Mouse (Mus musculus): ENCODE measurements around the gene C7. TPM values are rescaled to one million over a fixed set of nuclear protein-coding genes. Genes with fewer than 3 reads are reported as not detected.
A peak's percentile ranks its signal among the peaks of the same experiment; 100 is the strongest.

The C7 gene
- 0.19 TPM in 1 of 2 replicates, not detected in the other for polyA plus RNA-seq (2016; fragmentation: Nextera tagmentation; extraction: Ambion mirVana)

DNA sequence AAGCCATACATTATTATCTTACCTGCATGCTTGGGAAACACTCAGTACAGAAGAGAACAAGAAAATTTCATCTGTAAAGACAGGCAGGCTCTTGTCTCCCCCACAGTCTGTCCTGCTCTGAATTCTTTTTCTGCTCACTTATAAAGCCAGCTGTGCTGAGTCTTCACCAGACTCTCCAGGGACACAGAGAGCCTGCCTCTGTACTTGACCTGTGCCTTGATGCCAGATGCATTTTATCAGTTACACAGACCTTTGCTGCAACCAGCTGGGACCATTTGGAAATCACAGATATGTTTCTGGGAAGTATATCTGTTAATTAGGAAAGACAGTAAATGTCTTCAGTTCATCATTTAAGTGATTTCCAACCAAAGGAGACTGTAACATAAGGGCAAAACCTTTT is at the start of gene C7:
TSS of gene C7 (minus strand) at position 106 of the 400 bp plus-strand sequence.
- no peak for ATAC-seq (ENCODE audit: insufficient number of reproducible peaks, insufficient read depth, low FRiP score, low TSS enrichment)

DNA sequence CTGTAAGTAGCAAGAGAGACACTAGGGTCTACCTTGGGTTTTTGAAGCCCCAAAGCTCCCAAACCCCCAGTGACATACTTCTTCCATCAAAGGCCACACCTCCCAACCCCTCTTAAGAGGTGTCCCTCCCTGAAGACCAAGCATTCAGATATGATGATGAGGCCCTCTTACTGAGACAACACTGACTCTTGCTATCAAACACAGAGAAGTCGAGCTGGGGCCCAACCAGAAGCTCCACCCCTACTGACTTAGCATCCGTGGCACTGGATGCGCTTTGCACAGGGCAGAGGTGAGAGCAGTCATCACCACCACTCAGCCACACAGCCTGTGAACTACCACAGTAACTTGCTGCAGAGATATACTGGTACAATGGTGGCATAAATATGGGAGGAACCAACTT is 49.1 kb upstream of the C7 start:
- 84% methylated on average over 3 of the region's 3 CpGs for WGBS
- Histone ChIP-seq H3K9ac (no peak overlapping the region), H3K4me1 (peaks cover 7% of the 10 kb centered on the region)

More for the DNA sequence above, at the start of gene C7:
- Histone ChIP-seq H3K9ac (no peak within 1 kb of the TSS), H3K27ac (no peak within 1 kb of the TSS), H3K4me3 (no peak within 1 kb of the TSS), H3K9me3 (no peaks in the 10 kb centered on the region), H3K36me3 (no peaks in the 10 kb centered on the region), H3K4me2 (replicated peaks) (no peak within 1 kb of the TSS), H3K27me3 (no peaks in the 10 kb centered on the region), H3K4me1 (no peaks in the 10 kb centered on the region)

DNA sequence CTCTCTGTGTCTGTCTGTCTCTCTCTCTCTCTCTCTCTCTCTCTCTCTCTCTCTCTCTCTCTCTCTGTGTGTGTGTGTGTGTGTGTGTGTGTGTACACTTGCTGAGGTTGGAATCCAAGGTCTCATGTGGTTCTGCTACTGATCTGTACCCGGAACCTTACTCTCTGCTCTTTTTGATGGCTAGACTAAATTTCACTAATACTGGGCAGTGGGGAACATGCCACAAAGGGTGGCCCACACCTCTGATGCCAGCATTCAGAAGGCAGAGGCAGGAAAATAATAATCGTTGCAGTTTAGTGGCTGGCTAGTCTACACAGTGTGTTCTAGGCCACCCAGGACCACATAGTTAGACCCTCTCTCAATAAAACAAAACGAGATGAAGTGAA is 45.1 kb upstream of the C7 start:
- Histone ChIP-seq H3K27ac (no peak overlapping the region), H3K4me2 (replicated peaks) (no peak overlapping the region; the same call in 1 of the 2 replicates), H3K4me3 (no peak overlapping the region), H3K4me1 (no peaks in the 10 kb centered on the region), H3K9me3 (no peaks in the 10 kb centered on the region), H3K27me3 (no peaks in the 10 kb centered on the region), H3K9ac (no peak overlapping the region), H3K36me3 (no peaks in the 10 kb centered on the region)
- no peak for ATAC-seq (ENCODE audit: insufficient number of reproducible peaks, insufficient read depth, low FRiP score, low TSS enrichment)
- 77% methylated on average over 3 of the region's 3 CpGs for WGBS

More for the DNA sequence above, 49.1 kb upstream of the C7 start:
- Histone ChIP-seq H3K36me3 (peaks cover 2% of the 10 kb centered on the region), H3K9me3 (no peaks in the 10 kb centered on the region), H3K27me3 (no peaks in the 10 kb centered on the region), H3K4me2 (replicated peaks) (no peak overlapping the region), H3K4me3 (no peak overlapping the region), H3K27ac (no peak overlapping the region)
- ATAC-seq (ENCODE audit: insufficient number of reproducible peaks, insufficient read depth, low FRiP score, low TSS enrichment) = no peak

DNA sequence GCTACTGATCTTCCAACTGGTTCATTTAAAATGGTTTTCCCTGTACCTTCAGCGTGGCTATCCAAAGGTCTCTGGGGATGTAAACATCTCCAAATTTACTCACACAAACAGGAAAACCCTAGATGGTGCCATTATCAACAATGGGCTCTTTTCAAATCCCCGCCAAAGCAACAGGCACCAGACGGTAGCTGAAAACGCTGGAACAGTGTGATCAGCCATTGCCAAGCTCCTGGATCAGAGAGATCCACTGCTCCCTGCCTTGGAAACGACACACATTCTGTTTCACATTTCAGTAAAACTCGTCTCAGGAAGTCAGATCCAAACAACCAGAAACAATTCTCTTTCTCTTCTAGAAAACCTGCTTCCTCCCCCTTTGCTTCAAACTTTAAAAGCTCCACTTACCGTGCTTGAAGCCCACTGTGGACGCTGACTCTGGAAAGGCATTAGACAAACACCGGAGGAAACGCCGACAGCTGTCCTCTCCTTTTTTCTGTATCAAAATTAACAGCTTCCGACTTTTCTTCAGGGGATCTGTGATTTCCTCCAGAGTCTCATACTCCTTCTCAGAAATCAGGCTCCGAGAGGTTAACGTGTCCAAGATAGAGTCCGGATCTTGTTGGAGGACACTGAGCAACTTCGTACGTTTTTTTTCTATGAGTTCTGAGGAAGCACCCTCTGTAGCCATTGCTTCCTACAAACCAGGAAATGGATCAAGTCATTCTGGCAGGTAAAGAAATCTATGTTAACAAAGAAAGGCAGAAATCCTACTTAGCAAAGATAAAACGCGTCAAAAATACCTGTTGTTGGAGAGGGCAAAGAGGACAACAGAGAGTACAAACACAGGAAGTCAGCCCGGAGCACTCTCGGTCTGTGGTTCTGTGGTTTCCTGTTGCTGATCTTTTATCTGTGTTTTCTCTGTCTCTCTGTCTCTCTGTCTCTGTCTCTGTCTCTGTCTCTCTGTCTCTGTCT is 44.4 kb upstream of the C7 start, which contains the start of gene Card6:
TSS of gene Card6 (minus strand) at position 854 of the 969 bp plus-strand sequence.
- Histone ChIP-seq H3K9me3 (no peaks in the 10 kb centered on the region), H3K36me3 (no peaks in the 10 kb centered on the region), H3K4me3 (peak within 1 kb of the TSS; percentile 12), H3K4me2 (replicated peaks) (peak within 1 kb of the TSS; percentile 1; the same call in 1 of the 2 replicates), H3K27me3 (no peaks in the 10 kb centered on the region), H3K4me1 (no peaks in the 10 kb centered on the region), H3K9ac (no peak within 1 kb of the TSS), H3K27ac (0 out of 2 replicates have a peak within 1 kb of the TSS, but pooled peaks have one; percentile 20)
- 53% methylated on average over 21 of the region's 21 CpGs for WGBS
- no peak for ATAC-seq (ENCODE audit: insufficient number of reproducible peaks, insufficient read depth, low FRiP score, low TSS enrichment)

DNA sequence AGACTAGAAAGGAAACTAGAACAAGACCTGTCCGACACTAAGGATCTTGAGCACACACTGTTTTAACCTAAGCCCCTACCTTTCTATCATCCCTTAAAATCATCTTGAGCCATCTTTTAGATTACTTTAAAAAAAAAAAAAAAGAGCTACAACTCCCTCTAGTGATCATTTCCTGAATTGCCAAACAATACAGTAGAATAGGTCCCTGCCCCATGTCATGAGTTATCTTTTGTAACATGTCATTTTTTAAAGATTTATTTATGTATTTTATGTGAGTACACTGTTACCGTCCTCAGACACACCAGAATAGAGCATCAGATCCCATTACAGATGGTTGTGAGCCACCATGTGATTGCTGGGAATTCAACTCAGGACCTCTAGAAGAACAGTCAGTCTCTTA is 42.8 kb upstream of the C7 start:
- H3K4me3 ChIP-seq = no peak overlapping the region
- WGBS = 52% methylated on average over 2 of the region's 2 CpGs

DNA sequence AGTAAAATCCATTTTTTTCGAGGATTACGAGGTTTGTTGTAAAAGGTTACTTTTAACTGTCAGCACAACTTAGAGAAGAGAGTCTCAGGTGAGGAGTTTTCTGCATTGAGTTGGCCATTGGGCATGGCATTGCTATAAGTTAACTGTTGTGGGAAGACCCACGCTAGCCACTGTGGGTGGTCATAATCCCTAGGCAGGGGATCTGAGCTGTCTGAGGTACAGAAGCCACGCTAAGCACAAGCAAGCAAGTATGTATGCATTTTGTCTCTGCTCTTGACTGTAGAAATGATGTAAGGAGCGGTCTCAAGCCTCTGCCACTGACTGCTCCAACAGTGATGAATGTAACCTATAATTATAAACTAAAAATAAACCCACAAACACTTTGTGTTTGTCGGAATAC is 42.4 kb upstream of the C7 start:
- WGBS = 78% methylated on average over 6 of the region's 6 CpGs
- Histone ChIP-seq H3K9me3 (no peaks in the 10 kb centered on the region), H3K36me3 (no peaks in the 10 kb centered on the region), H3K4me1 (no peaks in the 10 kb centered on the region), H3K9ac (no peak overlapping the region), H3K27ac (no peak overlapping the region), H3K4me3 (no peak overlapping the region), H3K4me2 (replicated peaks) (no peak overlapping the region), H3K27me3 (no peaks in the 10 kb centered on the region)
- ATAC-seq (ENCODE audit: insufficient number of reproducible peaks, insufficient read depth, low FRiP score, low TSS enrichment) = no peak

More for the DNA sequence above, 42.8 kb upstream of the C7 start:
- ATAC-seq (ENCODE audit: insufficient number of reproducible peaks, insufficient read depth, low FRiP score, low TSS enrichment) = no peak
- H3K27ac ChIP-seq = no peak overlapping the region
- no peaks in the 10 kb centered on the region for H3K9me3 ChIP-seq
- no peaks in the 10 kb centered on the region for H3K27me3 ChIP-seq
- H3K4me1 ChIP-seq = no peaks in the 10 kb centered on the region
- no peak overlapping the region for H3K9ac ChIP-seq
- no peak overlapping the region for H3K4me2 ChIP-seq (replicated peaks)
- H3K36me3 ChIP-seq = no peaks in the 10 kb centered on the region

DNA sequence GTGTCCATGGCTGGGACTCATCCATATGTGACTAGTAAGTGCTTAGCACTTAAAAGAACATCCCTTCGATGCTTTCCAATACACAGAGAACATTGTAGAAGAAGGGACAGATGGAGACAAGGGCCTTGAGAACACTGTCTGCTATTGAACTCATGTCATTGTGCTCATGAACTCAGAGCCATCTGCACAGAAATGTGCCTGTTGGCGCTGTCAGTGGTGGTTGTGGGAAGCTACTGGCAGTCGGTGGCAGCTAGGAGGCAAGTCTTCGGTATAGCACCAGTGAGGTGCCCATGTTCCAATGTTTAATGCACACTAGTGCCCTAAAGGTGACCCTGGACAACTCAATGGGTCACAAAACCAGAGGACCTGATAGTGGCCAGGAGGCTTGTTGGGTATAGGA is 38.8 kb upstream of the C7 start:
- Histone ChIP-seq H3K27ac (no peak overlapping the region), H3K9me3 (no peaks in the 10 kb centered on the region), H3K4me2 (replicated peaks) (no peak overlapping the region), H3K9ac (no peak overlapping the region), H3K4me1 (no peaks in the 10 kb centered on the region), H3K36me3 (no peaks in the 10 kb centered on the region), H3K27me3 (no peaks in the 10 kb centered on the region), H3K4me3 (no peak overlapping the region)
- WGBS = 93% methylated on average over 4 of the region's 4 CpGs
- ATAC-seq (ENCODE audit: insufficient number of reproducible peaks, insufficient read depth, low FRiP score, low TSS enrichment) = no peak

DNA sequence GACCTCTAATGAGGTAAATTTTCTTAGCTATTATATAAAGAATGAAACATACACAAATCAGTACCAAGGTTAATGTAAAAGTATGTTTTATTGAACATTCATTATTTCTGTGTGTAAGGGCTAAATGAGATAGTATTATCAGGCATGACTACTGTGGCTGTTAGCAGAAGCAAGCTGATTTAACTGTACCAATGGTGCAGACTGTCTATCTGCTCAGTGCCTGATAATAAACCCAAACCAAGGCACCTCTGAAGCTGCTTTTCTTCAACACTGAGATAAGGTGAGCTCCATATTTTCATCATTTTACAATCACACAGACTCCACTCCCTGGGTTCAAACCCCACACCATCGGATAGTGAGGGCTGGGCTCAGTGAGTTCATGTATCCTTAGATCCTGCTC is 33.8 kb upstream of the C7 start:
- Histone ChIP-seq H3K27me3 (no peaks in the 10 kb centered on the region), H3K36me3 (no peaks in the 10 kb centered on the region), H3K4me1 (no peaks in the 10 kb centered on the region), H3K9me3 (no peaks in the 10 kb centered on the region), H3K4me2 (replicated peaks) (no peak overlapping the region), H3K9ac (no peak overlapping the region), H3K4me3 (no peak overlapping the region), H3K27ac (no peak overlapping the region)
- no peak for ATAC-seq (ENCODE audit: insufficient number of reproducible peaks, insufficient read depth, low FRiP score, low TSS enrichment)
- WGBS = 93% methylated on average over 1 of the region's 1 CpGs

DNA sequence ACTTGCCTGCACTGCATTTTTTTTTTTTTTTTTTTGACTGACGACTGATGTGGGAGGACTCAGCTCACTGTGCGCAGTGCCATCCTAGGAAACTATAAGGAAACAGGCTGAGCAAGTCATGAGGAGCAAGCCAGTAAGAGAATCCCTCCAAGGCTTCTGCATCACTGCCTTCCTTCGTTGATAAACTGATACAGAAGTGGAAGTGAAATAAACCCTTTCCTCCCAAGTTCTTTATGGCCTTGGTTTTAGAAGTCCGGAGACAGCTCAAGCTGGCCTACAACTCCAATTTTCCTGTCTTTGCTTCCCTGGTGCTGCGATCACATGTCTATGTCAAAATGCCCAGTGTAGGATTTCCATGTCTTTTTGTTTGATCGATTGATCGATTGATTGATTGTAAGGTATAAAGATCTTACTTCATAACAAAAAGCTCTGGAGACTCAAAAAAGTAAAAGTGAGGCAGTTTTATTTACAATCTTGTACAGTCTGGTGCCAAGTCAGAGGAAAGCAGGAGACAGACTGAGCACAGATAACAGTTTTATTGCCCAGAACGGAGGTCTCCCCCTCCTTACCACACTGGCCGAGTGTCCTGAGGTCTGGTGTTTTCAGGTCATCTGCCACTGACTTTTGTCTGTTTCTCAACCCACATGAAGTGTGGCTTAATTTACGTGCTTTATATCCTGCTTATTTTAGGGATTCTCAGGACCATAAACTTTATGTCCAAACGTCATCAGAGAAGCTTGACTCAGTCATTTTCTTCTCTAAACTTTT is 32.2 kb upstream of the C7 start:
- Histone ChIP-seq H3K4me1 (no peaks in the 10 kb centered on the region), H3K27ac (no peak overlapping the region), H3K4me3 (no peak overlapping the region), H3K9ac (no peak overlapping the region), H3K36me3 (no peaks in the 10 kb centered on the region), H3K9me3 (no peaks in the 10 kb centered on the region), H3K27me3 (no peaks in the 10 kb centered on the region), H3K4me2 (replicated peaks) (no peak overlapping the region)
- 88% methylated on average over 11 of the region's 11 CpGs for WGBS
- ATAC-seq (ENCODE audit: insufficient number of reproducible peaks, insufficient read depth, low FRiP score, low TSS enrichment) = no peak

DNA sequence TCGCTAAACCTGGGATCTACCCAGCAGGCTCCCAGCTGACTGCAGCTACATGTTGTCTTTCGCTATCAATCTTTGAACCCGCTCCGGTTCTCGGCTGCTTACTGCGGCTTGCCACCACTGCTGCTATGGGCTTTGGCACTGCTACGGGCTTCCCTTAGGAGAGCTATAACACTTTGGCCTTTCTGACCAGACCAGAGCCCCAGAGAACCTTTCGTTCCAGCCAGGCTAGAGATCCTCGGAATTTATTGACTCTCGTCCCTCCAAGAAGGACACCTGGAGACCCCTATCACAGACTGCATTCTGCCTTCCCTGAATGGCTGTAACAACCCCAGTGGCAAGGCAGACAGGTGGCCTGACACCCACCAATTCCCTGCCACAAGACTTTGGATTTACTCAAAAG is 26.6 kb upstream of the C7 start:
- Histone ChIP-seq H3K27ac (no peak overlapping the region), H3K4me2 (replicated peaks) (no peak overlapping the region), H3K36me3 (no peaks in the 10 kb centered on the region), H3K4me3 (no peak overlapping the region), H3K4me1 (0 out of 2 replicates have a peak, but pooled peaks cover 3% of the 10 kb centered on the region), H3K9ac (no peak overlapping the region), H3K9me3 (no peaks in the 10 kb centered on the region), H3K27me3 (no peaks in the 10 kb centered on the region)
- ATAC-seq (ENCODE audit: insufficient number of reproducible peaks, insufficient read depth, low FRiP score, low TSS enrichment) = no peak
- 93% methylated on average over 10 of the region's 10 CpGs for whole genome bisulfite sequencing

DNA sequence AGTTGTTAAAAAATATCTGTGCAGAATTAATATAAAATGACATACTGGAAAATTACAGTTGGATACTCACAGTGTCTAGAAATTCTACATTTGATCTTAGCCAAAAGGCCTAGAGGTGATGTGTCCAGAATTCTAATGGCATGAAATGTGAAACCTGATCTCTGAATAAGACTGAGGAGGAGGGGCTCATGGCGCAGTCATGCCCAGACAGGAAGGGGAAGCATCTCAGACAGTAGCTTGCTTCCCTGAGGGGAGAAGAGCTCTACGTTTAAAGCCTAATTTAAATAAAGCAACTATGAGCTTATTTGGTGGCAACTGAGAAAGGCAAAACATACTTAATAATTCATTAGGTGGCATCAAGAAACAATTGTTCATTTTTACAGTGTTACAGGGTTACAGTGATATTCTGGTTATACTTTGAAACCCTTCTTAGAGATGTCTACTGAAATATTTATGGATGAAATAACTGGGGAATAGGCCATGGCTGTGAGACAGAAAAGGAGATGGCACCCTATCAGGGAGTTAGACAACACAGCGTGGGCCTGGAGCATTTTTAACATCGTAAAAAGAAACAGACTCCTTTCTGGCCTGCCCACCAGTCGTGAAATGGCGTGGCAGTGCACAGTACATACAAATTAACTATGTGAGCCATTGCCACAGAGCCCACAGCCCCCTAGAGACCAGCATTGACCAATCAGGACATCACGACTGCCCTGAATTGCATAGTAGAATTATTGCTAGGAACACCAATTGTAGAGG is 25.5 kb upstream of the C7 start:
- Histone ChIP-seq H3K27ac (no peak overlapping the region), H3K4me2 (replicated peaks) (no peak overlapping the region), H3K4me3 (no peak overlapping the region), H3K4me1 (0 out of 2 replicates have a peak, but pooled peaks cover 3% of the 10 kb centered on the region), H3K9ac (no peak overlapping the region), H3K9me3 (no peaks in the 10 kb centered on the region), H3K36me3 (no peaks in the 10 kb centered on the region), H3K27me3 (no peaks in the 10 kb centered on the region)
- 59% methylated on average over 7 of the region's 7 CpGs for WGBS
- ATAC-seq (ENCODE audit: insufficient number of reproducible peaks, insufficient read depth, low FRiP score, low TSS enrichment) = no peak
